Mouse (Mus musculus) lung, postnatal 0 days (tissue): ENCODE results near the gene Irx2.

Experiments
- CTCF ChIP-seq: IDR thresholded peaks from 2 replicates; pipeline ENCODE4 v1.5.1; 2016; ENCODE audit warnings: antibody characterized with exemption, mild to moderate bottlenecking
- EP300 ChIP-seq: IDR thresholded peaks from 2 replicates; pipeline ENCODE4 v1.6.1; 2016; ENCODE audit warnings: antibody characterized with exemption, mild to moderate bottlenecking, control low read depth

GRCm38 (mm10) chr13:72599254-72599653, 29.4 kb upstream of the Irx2 start:
- TF ChIP-seq CTCF (no peak), EP300 (no peak)
